Mouse (Mus musculus) MEL (cell line): ENCODE measurements around the gene Elk3. TPM values are rescaled to one million over a fixed set of nuclear protein-coding genes. Genes with fewer than 3 reads are reported as not detected.
A peak's percentile ranks its signal among the peaks of the same experiment; 100 is the strongest.

ENCODE experiments used
- DNase-seq: peaks from one replicate; pipeline ENCODE4 v3.0.0; 2011; ENCODE audit warnings: low read depth, low spot score
- H3K27ac ChIP-seq: 2 replicates; pipeline ENCODE4 v1.5.1; 2012; ENCODE audit warnings: low read depth, mild to moderate bottlenecking, control low read depth, low read length, moderate library complexity; ENCODE audit not compliant: control insufficient read depth
- H3K27me3 ChIP-seq, 2 experiments: fragments of 150-350 bp in 1 of 2; sonication (generic) in 1 of 2; 2 replicates each; pipeline ENCODE4 v1.6.1; 2012; ENCODE audit warnings: low read length in 2 of 2, mild to moderate bottlenecking in 2 of 2, improper control_type of control experiment in 1 of 2, moderate library complexity in 1 of 2; ENCODE audit not compliant: insufficient read depth in 2 of 2, control insufficient read depth in 1 of 2
- H3K36me3 ChIP-seq, 2 experiments: 2 replicates each; pipeline ENCODE4 v1.6.1; 2012 to 2014; ENCODE audit warnings: low read length in 2 of 2, improper control_type of control experiment in 1 of 2, inconsistent platforms in 1 of 2, mild to moderate bottlenecking in 1 of 2; ENCODE audit not compliant: insufficient read depth in 2 of 2, control insufficient read depth in 1 of 2
- H3K4me1 ChIP-seq, 2 experiments: fragments of 150-350 bp in 1 of 2; sonication (generic) in 1 of 2; 2 replicates each; pipeline ENCODE4 v1.6.1; 2012; ENCODE audit warnings: low read length in 2 of 2, improper control_type of control experiment in 1 of 2, mild to moderate bottlenecking in 1 of 2; ENCODE audit not compliant: insufficient read depth in 2 of 2, control insufficient read depth in 1 of 2
- H3K4me3 ChIP-seq, 2 experiments: fragments of 150-350 bp in 1 of 2; sonication (generic) in 1 of 2; 2 replicates each; pipeline ENCODE4 v1.5.1; 2012; ENCODE audit warnings: low read depth in 2 of 2, low read length in 2 of 2, mild to moderate bottlenecking in 2 of 2, moderate library complexity in 2 of 2, control low read depth in 1 of 2, improper control_type of control experiment in 1 of 2; ENCODE audit not compliant: control insufficient read depth in 1 of 2, insufficient read depth in 1 of 2
- H3K79me2 ChIP-seq: 2 replicates; pipeline ENCODE4 v1.6.1; 2012; ENCODE audit warnings: mild to moderate bottlenecking, low read length, moderate library complexity; ENCODE audit not compliant: control insufficient read depth, poor library complexity, insufficient read depth
- H3K9ac ChIP-seq: 2 replicates; pipeline ENCODE4 v1.6.1; 2012; ENCODE audit warnings: low read depth, mild to moderate bottlenecking, control low read depth, low read length, moderate library complexity; ENCODE audit not compliant: control insufficient read depth, poor library complexity, severe bottlenecking
- H3K9me3 ChIP-seq: fragments of 150-350 bp; sonication (generic); replicated peaks from 2 replicates; pipeline ENCODE4 v1.6.1; 2012; ENCODE audit warnings: mild to moderate bottlenecking, low read length, improper control_type of control experiment, moderate library complexity; ENCODE audit not compliant: insufficient read depth
- BHLHE40 ChIP-seq: IDR thresholded peaks from 2 replicates; pipeline ENCODE4 v1.6.1; 2012; ENCODE audit warnings: low read depth, mild to moderate bottlenecking, inconsistent platforms, low read length, improper control_type of control experiment, borderline replicate concordance
- CHD1 ChIP-seq: IDR thresholded peaks from 2 replicates; pipeline ENCODE4 v1.6.1; 2012; ENCODE audit warnings: low read depth, mild to moderate bottlenecking, inconsistent platforms, low read length, improper control_type of control experiment
- CTCF ChIP-seq, 3 experiments: IDR thresholded peaks in 2 of 3; conservative IDR thresholded peaks in 1 of 3; 2 replicates each; pipeline ENCODE4 v1.5.1; 2011 to 2012; ENCODE audit warnings: low read length in 3 of 3, low read depth in 2 of 3, mild to moderate bottlenecking in 2 of 3, improper control_type of control experiment in 1 of 3, inconsistent platforms in 1 of 3, mixed read lengths in 1 of 3, moderate library complexity in 1 of 3; ENCODE audit not compliant: control insufficient read depth in 1 of 3, insufficient read depth in 1 of 3, poor library complexity in 1 of 3, severe bottlenecking in 1 of 3
- E2F4 ChIP-seq: IDR thresholded peaks from 2 replicates; pipeline ENCODE4 v1.6.1; 2011; ENCODE audit warnings: low read depth, low read length, improper control_type of control experiment, borderline replicate concordance
- ELF1 ChIP-seq: IDR thresholded peaks from 2 replicates; pipeline ENCODE4 v1.6.1; 2014; ENCODE audit warnings: low read depth, mild to moderate bottlenecking, inconsistent platforms, low read length, improper control_type of control experiment, moderate library complexity
- ETS1 ChIP-seq: IDR thresholded peaks from 2 replicates; pipeline ENCODE4 v1.6.1; 2012; ENCODE audit warnings: low read depth, mild to moderate bottlenecking, inconsistent platforms, low read length, improper control_type of control experiment, moderate library complexity
- JUND ChIP-seq: IDR thresholded peaks from 2 replicates; pipeline ENCODE4 v1.6.1; 2011; ENCODE audit warnings: low read depth, mild to moderate bottlenecking, improper control_type of control experiment, low read length
- KAT2A ChIP-seq: conservative IDR thresholded peaks from 2 replicates; pipeline ENCODE4 v1.6.1; 2012; ENCODE audit warnings: low read depth, low read length, improper control_type of control experiment, inconsistent platforms
- MAX ChIP-seq: IDR thresholded peaks from 2 replicates; pipeline ENCODE4 v1.6.1; 2011; ENCODE audit warnings: low read length, improper control_type of control experiment
- MXI1 ChIP-seq: IDR thresholded peaks from 2 replicates; pipeline ENCODE4 v1.6.1; 2011; ENCODE audit warnings: mild to moderate bottlenecking, low read depth, low read length, improper control_type of control experiment
- MYB ChIP-seq: IDR thresholded peaks from 2 replicates; pipeline ENCODE4 v1.6.1; 2011; ENCODE audit warnings: mild to moderate bottlenecking, low read depth, low read length, improper control_type of control experiment
- MYC ChIP-seq: IDR thresholded peaks from 2 replicates; pipeline ENCODE4 v1.6.1; 2011; ENCODE audit warnings: low read depth, mild to moderate bottlenecking, low read length, improper control_type of control experiment, moderate library complexity
- NELFE ChIP-seq: IDR thresholded peaks from 2 replicates; pipeline ENCODE4 v1.6.1; 2011; ENCODE audit warnings: low read depth, low read length, improper control_type of control experiment
- RCOR1 ChIP-seq: IDR thresholded peaks from 2 replicates; pipeline ENCODE4 v1.6.1; 2012; ENCODE audit warnings: low read depth, mild to moderate bottlenecking, inconsistent platforms, low read length, improper control_type of control experiment
- TAL1 ChIP-seq: IDR thresholded peaks from 2 replicates; pipeline ENCODE4 v1.6.1; 2012; ENCODE audit warnings: mild to moderate bottlenecking, inconsistent platforms, low read length, moderate library complexity, mixed read lengths
- TBP ChIP-seq: IDR thresholded peaks from 2 replicates; pipeline ENCODE4 v1.8.0; 2011; ENCODE audit warnings: low read depth, low read length, improper control_type of control experiment
- TCF12 ChIP-seq: IDR thresholded peaks from 2 replicates; pipeline ENCODE4 v1.6.1; 2014; ENCODE audit warnings: low read depth, mild to moderate bottlenecking, inconsistent platforms, low read length, improper control_type of control experiment, moderate library complexity
- UBTF ChIP-seq: IDR thresholded peaks from 2 replicates; pipeline ENCODE4 v1.6.1; 2012; ENCODE audit warnings: low read depth, mild to moderate bottlenecking, inconsistent platforms, low read length, improper control_type of control experiment, moderate library complexity, borderline replicate concordance; ENCODE audit not compliant: insufficient read depth
- USF2 ChIP-seq, 2 experiments: IDR thresholded peaks; 2 replicates each; pipeline ENCODE4 v1.6.1; 2011 to 2012; ENCODE audit warnings: improper control_type of control experiment in 2 of 2, low read length in 2 of 2, borderline replicate concordance in 1 of 2, inconsistent platforms in 1 of 2, low read depth in 1 of 2, mild to moderate bottlenecking in 1 of 2; ENCODE audit not compliant: insufficient read depth in 1 of 2
- ZNF384 ChIP-seq: IDR thresholded peaks from 2 replicates; pipeline ENCODE4 v1.6.1; 2012; ENCODE audit warnings: low read depth, mild to moderate bottlenecking, inconsistent platforms, low read length, improper control_type of control experiment
- polyA plus RNA-seq, 2 experiments: library from polyadenylated mRNA; stranded (reverse) in 1 of 2; unstranded in 1 of 2; fragments of >175 nt in 1 of 2; fragments of >200 nt in 1 of 2; gene quantifications; 2 replicates each; pipeline versions ENCODE4 v1.2.1 to v1.2.4; 2012; ENCODE audit warnings: low replicate concordance in 2 of 2, low read depth in 1 of 2; ENCODE audit not compliant: insufficient read length in 2 of 2, insufficient read depth in 1 of 2, missing spikeins in 1 of 2
- total RNA-seq: library from RNA; depleted of rRNA; stranded (reverse); fragments of 300-350 nt; gene quantifications from 2 replicates; pipeline ENCODE4 v1.2.3, GENCODE M21; 2012

Elk3 gene
- total and polyA plus RNA-seq, 3 experiments = 1.0 to 6.3 TPM; not detected in 1

GRCm38 (mm10) chr10:93309131-93309933 is 1.6 kb downstream of the Elk3 start:
- peak overlapping the region; percentile 75 for H3K9ac ChIP-seq
- DNase-seq = peak; percentile 84
- H3K9me3 ChIP-seq = no peaks in the 10 kb centered on the region
- TF ChIP-seq TCF12 (no peak), TAL1 (no peak), ELF1 (0 out of 2 replicates have a peak, but pooled peaks have one; percentile 25), MXI1 (0 out of 2 replicates have a peak, but pooled peaks have one; percentile 3), ZNF384 (peak; percentile 89)
- TF ChIP-seq, all 39 proteins: peak for 3
- Histone ChIP-seq H3K27me3 (peaks cover 3 to 5% of the 10 kb centered on the region in 2 experiments), H3K27ac (no peak overlapping the region), H3K4me1 (no peaks in the 10 kb centered on the region), H3K79me2 (no peaks in the 10 kb centered on the region; the same call in 1 of the 2 replicates), H3K4me3 (peak overlapping the region; percentile 55 to 62), H3K36me3 (no peaks in the 10 kb centered on the region)

- H3K27ac ChIP-seq = no peak overlapping the region
- TF ChIP-seq CTCF (IDR thresholded peaks at IDR 0.05 in 2 of 3, conservative IDR thresholded peaks at IDR 0.05 in 1 of 3; ENCODE audit: control insufficient read depth in 1 of 3, insufficient read depth in 1 of 3, low read depth in 2 of 3, low read length in 3 of 3, poor library complexity in 1 of 3, severe bottlenecking in 1 of 3) (no peak), TAL1 (no peak), JUND (no peak), MYC (no peak), NELFE (no peak), MAX (no peak), MYB (no peak), UBTF (no peak), BHLHE40 (no peak), KAT2A (no peak), MXI1 (no peak), USF2 (IDR thresholded peaks at IDR 0.05; ENCODE audit: borderline replicate concordance in 1 of 2, insufficient read depth in 1 of 2, low read depth in 1 of 2, low read length in 2 of 2) (no peak), ZNF384 (no peak), RCOR1 (no peak), E2F4 (no peak), CHD1 (no peak), ETS1 (no peak), ELF1 (no peak), TBP (no peak)
- no peaks in the 10 kb centered on the region for H3K9me3 ChIP-seq
- H3K36me3 ChIP-seq = no peaks in the 10 kb centered on the region
- DNase-seq = no peak
- no peaks in the 10 kb centered on the region for H3K4me1 ChIP-seq
- no peaks in the 10 kb centered on the region; the same call in 1 of the 2 replicates for H3K79me2 ChIP-seq
- peaks cover 0 to 1% of the 10 kb centered on the region in 2 experiments; a peak in 1 of 4 replicates for H3K27me3 ChIP-seq
- H3K4me3 ChIP-seq = no peak overlapping the region
- no peak overlapping the region for H3K9ac ChIP-seq
Measured at GRCm38 (mm10) chr10:93306367-93306766, 4.6 kb downstream of the Elk3 start.
